Mouse (Mus musculus): ENCODE data around the gene Aip. TPM values are rescaled to one million over a fixed set of nuclear protein-coding genes. Genes with fewer than 3 reads are reported as not detected.
A peak's percentile ranks its signal among the peaks of the same experiment; 100 is the strongest.

Gene Aip
- polyA plus RNA-seq, 1 experiment from 2014 or later, result 55.2 TPM

DNA sequence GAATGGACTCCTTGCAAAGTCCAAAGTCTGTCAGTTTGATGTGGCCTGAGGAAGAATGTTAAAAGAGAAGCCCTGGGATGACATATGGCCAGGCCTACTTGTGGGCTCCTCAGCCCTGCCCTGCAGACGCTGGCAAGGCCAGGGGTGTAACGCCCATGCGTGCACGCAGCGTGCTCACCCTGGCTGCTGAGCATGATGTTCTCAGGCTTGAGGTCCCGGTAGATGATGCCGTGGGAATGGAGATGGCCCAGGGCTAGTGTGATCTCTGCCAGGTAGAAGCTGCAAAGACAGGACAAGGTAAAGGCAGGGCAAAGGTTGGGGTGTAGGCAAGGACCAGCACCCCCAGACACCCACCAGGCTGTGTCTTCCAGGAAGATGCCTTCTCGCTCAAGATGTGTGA, 33.4 kb upstream of the Aip start:
- Histone ChIP-seq H3K9me3 (no peaks in the 10 kb centered on the region), H3K36me3 (replicated peaks) (peaks cover 68% of the 10 kb centered on the region), H3K27me3 (ENCODE audit: poor library complexity, severe bottlenecking) (no peaks in the 10 kb centered on the region), H3K4me1 (peaks cover 37% of the 10 kb centered on the region), H3K27ac (no peak overlapping the region), H3K4me3 (no peak overlapping the region)
- DNase-seq (ENCODE audit: extremely low spot score, low spot score), result no peak
- 98% methylated on average over 8 of the region's 8 CpGs for WGBS

DNA sequence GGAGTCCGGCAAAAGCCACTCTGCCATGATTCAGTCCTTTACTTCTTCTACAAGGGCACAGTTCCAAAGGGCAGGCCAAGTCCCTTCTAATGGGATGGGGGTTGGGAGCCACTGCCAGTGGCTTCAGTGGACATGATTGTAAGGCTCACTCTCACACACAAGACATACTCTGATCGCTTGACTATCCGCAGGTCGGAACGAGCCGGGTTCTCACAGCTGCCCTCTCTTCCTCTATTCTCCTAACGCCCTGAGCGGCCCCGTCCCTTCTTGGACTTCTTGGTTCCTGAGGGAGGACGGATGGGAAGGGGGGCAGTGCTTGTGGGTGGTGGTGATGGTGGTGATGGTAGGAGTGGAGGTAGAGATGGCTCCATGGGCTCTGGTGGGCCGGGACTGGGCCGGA, 31.1 kb upstream of the Aip start:
- 92% methylated on average over 12 of the region's 12 CpGs for WGBS

DNA sequence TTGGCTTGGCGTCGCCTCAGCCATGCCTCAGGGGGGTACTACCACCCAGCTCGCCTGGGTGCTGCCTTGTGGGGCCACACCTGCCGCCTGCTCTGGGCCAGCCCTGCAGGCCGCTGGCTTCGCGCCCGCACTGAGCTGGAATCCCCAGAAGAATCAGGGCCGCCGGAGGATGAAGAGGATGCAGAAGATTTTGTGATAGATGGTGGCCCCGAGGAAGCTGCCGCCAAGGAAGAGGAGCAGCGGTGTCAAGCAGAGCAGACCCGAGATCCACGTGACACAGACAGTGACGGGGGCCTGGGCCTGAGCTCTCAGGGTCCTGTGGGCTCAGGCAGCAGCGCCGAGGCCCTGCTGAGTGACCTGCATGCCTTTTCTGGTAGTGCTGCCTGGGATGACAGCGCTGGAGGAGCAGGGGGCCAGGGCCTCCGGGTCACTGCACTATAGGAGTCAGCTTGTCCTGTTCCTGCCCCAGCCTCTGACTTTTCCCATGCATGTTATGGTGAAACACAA, 30.5 kb upstream of the Aip start:
- H3K9me3 ChIP-seq, result no peaks in the 10 kb centered on the region
- H3K4me1 ChIP-seq, result peaks cover 20% of the 10 kb centered on the region
- H3K36me3 ChIP-seq (replicated peaks), result peaks cover 87% of the 10 kb centered on the region
- 73% methylated on average over 20 of the region's 20 CpGs for WGBS
- DNase-seq (ENCODE audit: extremely low spot score, low spot score), result no peak
- H3K27ac ChIP-seq, result peak overlapping the region; percentile 54; the same call in 1 of the 2 replicates
- H3K4me3 ChIP-seq, result no peak overlapping the region
- H3K27me3 ChIP-seq (ENCODE audit: poor library complexity, severe bottlenecking), result no peaks in the 10 kb centered on the region

More for the DNA sequence above, 31.1 kb upstream of the Aip start:
- Histone ChIP-seq H3K36me3 (replicated peaks) (peaks cover 87% of the 10 kb centered on the region), H3K27ac (no peak overlapping the region), H3K9me3 (no peaks in the 10 kb centered on the region), H3K4me1 (peaks cover 20% of the 10 kb centered on the region), H3K27me3 (ENCODE audit: poor library complexity, severe bottlenecking) (no peaks in the 10 kb centered on the region), H3K4me3 (no peak overlapping the region)
- no peak for DNase-seq (ENCODE audit: extremely low spot score, low spot score)

DNA sequence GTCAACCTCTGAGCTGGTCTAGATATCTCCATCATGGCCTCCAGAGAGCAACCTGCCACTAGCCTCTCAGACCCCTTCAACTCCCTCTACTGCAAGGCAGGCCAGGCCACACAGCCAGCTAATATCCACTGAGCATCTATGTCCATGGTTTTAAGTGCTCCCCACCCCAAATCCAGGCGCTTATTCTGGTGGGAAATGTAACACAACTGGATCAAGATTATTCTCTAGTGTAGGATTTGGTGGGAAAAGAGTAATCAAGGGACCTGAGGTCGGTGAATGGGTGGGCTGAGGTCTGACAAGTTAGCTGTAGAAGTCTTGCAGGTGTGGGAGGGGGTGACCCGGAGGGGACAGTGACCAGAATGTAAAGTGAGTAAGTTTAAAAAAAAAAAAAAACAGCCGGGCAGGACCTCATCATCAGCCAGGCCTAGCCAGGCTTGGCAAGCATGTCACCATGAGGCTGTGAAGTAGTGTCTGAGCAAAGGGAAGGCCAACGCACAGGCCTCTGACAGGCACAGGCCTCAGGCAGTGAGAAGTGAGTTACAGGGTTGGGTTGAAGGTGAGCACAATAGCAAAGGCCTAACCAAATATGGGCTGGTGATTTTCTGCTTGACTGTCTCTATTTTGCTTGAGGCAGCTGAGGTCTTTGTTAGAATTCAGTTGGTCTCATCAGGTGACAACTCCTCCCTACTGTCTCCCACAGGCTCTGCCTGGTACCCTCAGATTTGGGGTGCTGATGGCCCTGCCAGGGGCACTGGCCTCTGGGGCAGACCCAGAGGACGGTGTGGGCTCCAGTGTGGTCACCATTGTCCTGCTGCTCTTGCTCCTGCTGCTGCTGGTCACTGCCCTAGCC, 29.8 kb upstream of the Aip start:
- Histone ChIP-seq H3K36me3 (replicated peaks) (peaks cover 88% of the 10 kb centered on the region), H3K4me3 (no peak overlapping the region), H3K27ac (peak overlapping the region; percentile 54; the same call in 1 of the 2 replicates), H3K27me3 (ENCODE audit: poor library complexity, severe bottlenecking) (no peaks in the 10 kb centered on the region), H3K4me1 (peaks cover 20% of the 10 kb centered on the region), H3K9me3 (no peaks in the 10 kb centered on the region)
- 73% methylated on average over 6 of the region's 6 CpGs for WGBS
- no peak for DNase-seq (ENCODE audit: extremely low spot score, low spot score)

DNA sequence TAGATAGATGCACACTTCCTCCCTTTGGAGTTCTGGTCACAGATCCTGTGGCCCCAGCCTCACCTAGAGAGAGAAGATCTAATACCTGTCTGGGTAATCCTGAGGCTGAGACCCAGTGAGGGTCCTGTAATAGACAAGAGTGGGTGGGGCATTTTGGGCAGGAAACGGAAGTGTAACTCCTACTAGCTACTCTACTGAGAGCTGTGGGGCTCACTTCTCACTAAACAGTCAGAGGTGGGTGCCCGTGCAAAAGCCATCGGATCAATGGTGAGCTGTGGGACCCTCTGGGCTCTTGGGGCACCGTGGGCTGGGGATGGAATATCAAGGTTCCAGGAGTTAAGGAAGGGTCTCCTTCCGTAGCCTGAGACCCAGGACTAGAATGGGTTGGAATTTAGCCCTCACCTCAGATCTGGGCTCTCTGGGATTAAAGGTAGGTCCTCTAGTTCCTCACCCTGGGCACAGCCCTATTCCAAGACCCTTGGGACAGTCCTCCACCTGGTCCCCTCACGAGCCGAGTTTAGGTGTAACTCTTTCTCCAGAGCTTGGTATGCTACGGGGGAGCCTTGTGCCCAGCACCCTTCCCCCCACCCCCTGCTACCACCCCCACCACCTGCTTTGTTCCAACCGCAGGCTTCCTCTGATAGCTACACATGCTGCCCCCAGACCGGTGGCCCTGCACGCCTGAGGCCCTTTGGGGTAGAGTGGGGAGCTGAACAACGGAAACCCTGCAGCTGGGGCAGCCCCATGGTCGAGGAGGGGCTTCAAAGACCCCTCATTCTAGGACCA, 29.0 kb upstream of the Aip start:
- peaks cover 26% of the 10 kb centered on the region for H3K4me1 ChIP-seq
- DNase-seq (ENCODE audit: extremely low spot score, low spot score), result no peak
- no peak overlapping the region for H3K4me3 ChIP-seq
- no peaks in the 10 kb centered on the region for H3K27me3 ChIP-seq (ENCODE audit: poor library complexity, severe bottlenecking)
- H3K36me3 ChIP-seq (replicated peaks), result peaks cover 90% of the 10 kb centered on the region
- H3K9me3 ChIP-seq, result no peaks in the 10 kb centered on the region
- H3K27ac ChIP-seq, result 0 out of 2 replicates have a peak overlapping the region, but pooled peaks have one; percentile 16
- 86% methylated on average over 13 of the region's 13 CpGs for WGBS

DNA sequence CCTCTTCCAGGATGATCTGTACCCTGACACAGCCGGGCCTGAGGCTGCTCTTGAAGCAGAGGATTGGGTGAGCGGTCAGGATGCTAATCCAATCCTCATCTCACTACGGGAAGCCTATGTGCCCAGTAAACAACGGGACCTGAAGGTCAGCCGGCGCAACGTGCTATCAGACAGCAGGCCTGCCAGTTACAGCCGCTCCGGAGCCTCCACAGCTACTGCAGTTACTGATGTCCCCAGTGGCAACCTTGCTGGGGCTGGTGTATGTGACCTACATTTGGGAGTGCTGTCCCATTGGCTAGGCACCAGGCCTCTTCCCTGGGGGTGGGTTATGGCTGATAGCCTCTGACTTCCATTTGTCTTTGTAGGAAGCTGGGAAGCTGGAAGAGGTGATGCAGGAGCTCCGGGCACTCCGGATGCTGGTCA, 27.6 kb upstream of the Aip start, which contains the start of gene Ptprcap:
TSS of gene Ptprcap (plus strand) at position 373 of the 423 bp plus-strand sequence.
- DNase-seq (ENCODE audit: extremely low spot score, low spot score), result no peak
- H3K27ac ChIP-seq, result no peak within 1 kb of the TSS
- H3K4me3 ChIP-seq, result no peak within 1 kb of the TSS
- no peaks in the 10 kb centered on the region for H3K27me3 ChIP-seq (ENCODE audit: poor library complexity, severe bottlenecking)
- H3K4me1 ChIP-seq, result peaks cover 38% of the 10 kb centered on the region
- H3K36me3 ChIP-seq (replicated peaks), result peaks cover 76% of the 10 kb centered on the region
- 82% methylated on average over 11 of the region's 11 CpGs for WGBS
- no peaks in the 10 kb centered on the region for H3K9me3 ChIP-seq

DNA sequence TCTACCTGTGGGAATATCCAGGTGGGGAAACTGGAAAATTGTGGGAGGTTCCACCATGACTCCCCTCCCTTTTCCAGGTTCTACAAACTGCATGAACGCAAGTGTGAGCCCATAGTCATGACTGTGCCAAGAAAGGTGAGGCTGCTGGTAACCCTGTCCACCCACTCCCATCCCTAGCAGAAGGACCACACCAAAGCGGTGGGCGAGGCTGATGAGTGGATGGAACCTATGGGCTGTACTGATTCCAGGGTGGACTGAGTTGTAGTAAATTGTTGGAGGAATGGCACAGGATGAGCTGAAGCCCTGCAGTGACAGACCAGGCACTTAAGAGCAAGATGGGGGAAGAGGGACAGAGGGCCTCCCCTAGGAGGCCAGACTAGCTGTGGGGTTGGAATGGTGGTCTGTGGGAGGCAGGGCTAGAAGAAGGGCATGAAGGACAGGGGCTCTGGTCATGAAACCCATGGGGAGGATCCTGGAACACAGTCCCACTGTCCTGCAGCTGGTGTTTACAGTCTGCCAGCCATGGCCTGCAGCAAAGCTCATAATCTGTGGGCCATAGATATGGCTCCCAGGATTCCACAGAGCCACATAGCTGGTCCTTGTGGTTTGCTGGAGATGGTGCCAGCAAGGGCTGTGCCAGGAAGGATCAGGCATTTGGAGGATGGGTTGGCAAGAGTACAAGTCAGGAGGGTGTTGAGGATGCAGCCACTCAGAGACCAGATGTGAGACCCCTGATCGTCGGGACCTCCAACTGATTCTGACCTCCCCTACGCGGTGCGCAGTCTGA, 27.0 kb upstream of the Aip start:
- no peaks in the 10 kb centered on the region for H3K27me3 ChIP-seq (ENCODE audit: poor library complexity, severe bottlenecking)
- H3K27ac ChIP-seq, result no peak overlapping the region
- peaks cover 44% of the 10 kb centered on the region for H3K4me1 ChIP-seq
- peaks cover 70% of the 10 kb centered on the region for H3K36me3 ChIP-seq (replicated peaks)
- DNase-seq (ENCODE audit: extremely low spot score, low spot score), result no peak
- WGBS, result 88% methylated on average over 8 of the region's 8 CpGs
- H3K9me3 ChIP-seq, result no peaks in the 10 kb centered on the region
- H3K4me3 ChIP-seq, result no peak overlapping the region

DNA sequence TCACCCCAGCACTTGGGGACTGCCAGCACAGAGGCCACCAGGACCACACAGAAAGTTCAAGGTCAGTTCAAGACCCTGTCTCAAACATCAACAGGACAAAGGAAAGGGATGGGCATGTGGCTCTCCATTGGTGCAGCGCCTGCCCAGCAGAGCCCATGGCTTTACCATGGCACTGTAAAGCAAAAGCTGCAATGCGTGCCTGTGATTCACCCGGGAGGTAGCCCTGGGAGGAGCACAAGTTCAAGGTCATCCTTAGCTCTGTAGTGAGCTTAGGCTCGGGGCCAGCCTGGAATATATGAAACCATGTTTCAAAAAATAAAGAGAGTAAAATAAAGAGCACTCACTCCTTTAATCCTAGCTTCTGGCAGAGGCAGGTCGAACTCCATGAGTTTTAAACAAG, 26.2 kb upstream of the Aip start:
- 90% methylated on average over 5 of the region's 5 CpGs for WGBS
- Histone ChIP-seq H3K4me1 (peaks cover 51% of the 10 kb centered on the region), H3K9me3 (no peaks in the 10 kb centered on the region), H3K4me3 (no peak overlapping the region), H3K27ac (no peak overlapping the region), H3K27me3 (ENCODE audit: poor library complexity, severe bottlenecking) (no peaks in the 10 kb centered on the region), H3K36me3 (replicated peaks) (peaks cover 62% of the 10 kb centered on the region)
- DNase-seq (ENCODE audit: extremely low spot score, low spot score), result no peak

DNA sequence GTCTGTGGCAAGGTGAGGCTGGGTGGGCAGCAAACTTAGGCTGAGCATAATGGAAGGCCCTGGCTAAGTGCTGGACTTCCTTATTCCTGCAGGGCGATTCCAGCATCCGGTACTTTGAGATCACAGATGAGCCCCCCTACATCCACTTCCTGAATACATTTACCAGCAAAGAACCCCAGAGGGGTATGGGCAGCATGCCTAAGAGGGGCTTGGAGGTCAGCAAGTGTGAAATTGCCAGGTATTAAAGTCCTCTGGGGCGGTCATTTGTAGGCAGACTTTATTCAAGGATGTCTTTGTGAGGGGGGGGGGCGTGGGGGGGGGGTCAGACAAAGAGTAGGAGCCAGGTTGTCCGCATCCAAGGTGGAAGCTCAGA, 25.8 kb upstream of the Aip start:
- H3K27ac ChIP-seq, result no peak overlapping the region
- DNase-seq (ENCODE audit: extremely low spot score, low spot score), result no peak
- H3K36me3 ChIP-seq (replicated peaks), result peaks cover 58% of the 10 kb centered on the region
- no peaks in the 10 kb centered on the region for H3K9me3 ChIP-seq
- H3K4me3 ChIP-seq, result no peak overlapping the region
- no peaks in the 10 kb centered on the region for H3K27me3 ChIP-seq (ENCODE audit: poor library complexity, severe bottlenecking)
- peaks cover 54% of the 10 kb centered on the region for H3K4me1 ChIP-seq
- WGBS, result 84% methylated on average over 5 of the region's 5 CpGs

DNA sequence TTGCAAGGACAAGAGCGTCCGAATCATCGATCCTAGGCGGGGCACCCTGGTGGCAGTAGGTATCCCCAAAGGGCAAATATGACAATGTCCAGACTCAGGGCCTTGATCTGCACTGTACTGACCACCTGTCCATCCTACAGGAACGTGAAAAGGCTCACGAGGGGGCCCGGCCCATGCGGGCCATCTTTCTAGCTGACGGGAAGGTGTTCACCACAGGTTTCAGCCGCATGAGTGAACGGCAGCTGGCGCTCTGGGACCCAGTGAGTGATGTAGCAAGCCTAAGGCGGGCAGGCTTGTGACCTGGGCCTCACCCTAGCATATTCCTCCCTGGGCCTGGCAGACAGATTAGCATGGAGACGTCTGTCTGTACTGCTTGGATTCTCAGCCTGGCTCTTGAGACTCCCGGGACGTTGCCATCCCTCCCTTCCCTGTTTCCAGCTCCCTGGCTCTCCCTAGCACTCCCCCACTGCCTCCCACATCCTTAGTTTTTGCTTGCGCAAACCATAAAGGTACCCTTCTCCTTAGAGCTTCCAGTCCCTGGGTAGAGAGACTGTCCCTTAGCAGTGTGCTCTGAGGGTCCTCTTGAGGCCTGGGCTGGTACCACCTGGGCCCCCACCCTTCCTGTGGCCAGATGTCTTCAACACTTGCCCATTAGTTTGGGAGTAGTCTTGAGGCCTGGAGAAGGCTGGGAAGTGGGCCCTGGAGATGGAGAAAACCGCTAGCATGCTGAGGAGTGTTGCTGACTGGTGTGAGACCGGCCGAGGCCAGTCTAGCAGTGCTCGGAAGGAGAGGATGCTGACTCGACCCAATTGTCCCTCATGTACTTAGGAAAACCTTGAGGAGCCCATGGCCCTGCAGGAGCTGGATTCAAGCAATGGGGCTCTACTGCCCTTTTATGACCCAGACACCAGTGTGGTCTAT, 25.2 kb upstream of the Aip start:
- Histone ChIP-seq H3K36me3 (replicated peaks) (peaks cover 52% of the 10 kb centered on the region), H3K4me3 (no peak overlapping the region), H3K9me3 (peaks cover 3% of the 10 kb centered on the region; the same call in 1 of the 2 replicates), H3K27me3 (ENCODE audit: poor library complexity, severe bottlenecking) (no peaks in the 10 kb centered on the region), H3K27ac (no peak overlapping the region), H3K4me1 (peaks cover 48% of the 10 kb centered on the region)
- 91% methylated on average over 22 of the region's 22 CpGs for WGBS
- DNase-seq (ENCODE audit: extremely low spot score, low spot score), result no peak

DNA sequence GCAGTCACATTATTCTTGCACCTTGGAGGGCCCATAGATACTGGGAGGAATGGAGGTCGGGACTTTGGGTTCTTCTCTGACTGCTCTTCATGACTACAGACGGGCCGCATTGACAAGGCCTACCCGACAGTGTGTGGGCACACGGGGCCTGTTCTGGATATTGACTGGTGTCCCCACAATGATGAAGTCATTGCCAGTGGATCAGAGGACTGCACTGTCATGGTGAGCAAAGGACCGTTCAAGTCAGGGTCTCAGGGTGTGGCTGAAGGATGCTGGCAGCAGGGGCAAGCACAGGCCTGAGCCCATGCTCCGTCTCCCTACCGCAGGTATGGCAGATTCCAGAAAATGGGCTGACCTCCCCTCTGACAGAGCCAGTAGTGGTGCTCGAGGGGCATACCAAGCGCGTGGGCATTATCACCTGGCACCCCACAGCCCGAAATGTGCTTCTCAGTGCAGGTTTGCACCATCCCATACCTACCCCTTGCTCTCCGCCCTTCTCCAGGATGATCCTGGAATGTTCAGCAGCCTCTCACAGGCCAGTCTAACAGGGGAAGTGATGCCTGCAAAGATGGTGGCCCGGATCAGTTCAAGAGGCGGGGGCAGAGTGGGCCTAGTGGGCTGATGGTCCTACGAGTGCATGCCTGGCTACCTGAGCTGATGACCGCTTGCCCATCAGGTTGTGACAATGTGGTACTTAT, 24.3 kb upstream of the Aip start:
- no peaks in the 10 kb centered on the region for H3K27me3 ChIP-seq (ENCODE audit: poor library complexity, severe bottlenecking)
- H3K4me3 ChIP-seq, result peak overlapping the region; percentile 73; the same call in 1 of the 2 replicates
- H3K4me1 ChIP-seq, result peaks cover 39% of the 10 kb centered on the region
- peaks cover 42% of the 10 kb centered on the region for H3K36me3 ChIP-seq (replicated peaks)
- peaks cover 6% of the 10 kb centered on the region; the same call in 1 of the 2 replicates for H3K9me3 ChIP-seq
- H3K27ac ChIP-seq, result no peak overlapping the region
- DNase-seq (ENCODE audit: extremely low spot score, low spot score), result no peak
- 95% methylated on average over 17 of the region's 17 CpGs for WGBS

Measured in forebrain, embryonic 10.5 days (tissue).